Mouse (Mus musculus): ENCODE results near the gene Hipk3. TPM values are rescaled to one million over a fixed set of nuclear protein-coding genes. Genes with fewer than 3 reads are reported as not detected.

Gene Hipk3
- polyA plus RNA-seq, 1 experiment = 66.5 TPM

DNA sequence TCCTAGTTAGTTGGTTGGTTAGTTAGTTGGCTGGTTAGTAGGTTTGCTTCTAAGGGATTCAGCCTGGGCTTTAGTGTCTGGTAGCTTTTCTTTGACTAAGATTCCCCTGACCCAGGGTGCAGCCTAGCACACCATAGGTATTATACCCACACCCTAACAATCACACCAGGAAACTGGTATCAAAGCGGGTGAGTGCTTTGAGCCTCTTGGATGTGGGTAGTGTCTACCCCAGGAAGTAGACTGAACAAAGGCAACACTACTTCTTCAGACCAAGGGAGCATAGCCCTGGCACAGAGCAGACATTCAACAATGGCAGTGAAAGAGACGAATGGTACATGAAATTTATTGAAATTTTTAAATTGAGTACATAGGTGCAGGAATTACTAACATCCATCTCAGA lies 108.3 kb downstream of the Hipk3 start:
- TF ChIP-seq CTCF (IDR thresholded peaks at IDR 0.05; ENCODE audit: borderline replicate concordance, insufficient read depth, low read length) = no peak
- H3K4me3 ChIP-seq (ENCODE audit: insufficient read depth, low read length) = no peak overlapping the region
- H3K27ac ChIP-seq (ENCODE audit: insufficient read depth, low read length) = no peak overlapping the region
- H3K4me1 ChIP-seq (ENCODE audit: control insufficient read depth, insufficient read depth, low read length) = no peaks in the 10 kb centered on the region

DNA sequence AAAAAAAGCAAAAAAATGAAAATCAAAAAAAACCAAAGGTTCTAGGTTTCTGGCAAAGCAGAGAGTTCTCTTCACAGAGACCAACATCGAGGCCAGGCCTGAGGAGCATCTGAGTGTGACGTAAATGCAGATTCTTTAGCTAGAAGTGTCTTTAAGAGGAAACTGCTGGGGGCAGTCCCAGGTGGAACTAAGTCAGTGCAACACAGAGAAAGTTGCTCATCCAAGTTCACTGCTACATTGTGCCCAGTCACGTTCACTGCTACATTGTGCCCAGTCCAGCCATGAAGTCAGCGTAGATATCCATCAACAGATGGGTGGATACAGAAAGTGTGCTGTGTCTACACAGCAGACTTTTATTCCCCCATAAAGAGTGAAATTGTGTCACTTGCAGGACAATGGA lies 110.7 kb downstream of the Hipk3 start:
- TF ChIP-seq POLR2A (IDR thresholded peaks at IDR 0.05; ENCODE audit: low read depth, low read length) (no peak), CTCF (IDR thresholded peaks at IDR 0.05; ENCODE audit: borderline replicate concordance, insufficient read depth, low read length) (no peak)
- no peak overlapping the region for H3K27ac ChIP-seq (ENCODE audit: insufficient read depth, low read length)

DNA sequence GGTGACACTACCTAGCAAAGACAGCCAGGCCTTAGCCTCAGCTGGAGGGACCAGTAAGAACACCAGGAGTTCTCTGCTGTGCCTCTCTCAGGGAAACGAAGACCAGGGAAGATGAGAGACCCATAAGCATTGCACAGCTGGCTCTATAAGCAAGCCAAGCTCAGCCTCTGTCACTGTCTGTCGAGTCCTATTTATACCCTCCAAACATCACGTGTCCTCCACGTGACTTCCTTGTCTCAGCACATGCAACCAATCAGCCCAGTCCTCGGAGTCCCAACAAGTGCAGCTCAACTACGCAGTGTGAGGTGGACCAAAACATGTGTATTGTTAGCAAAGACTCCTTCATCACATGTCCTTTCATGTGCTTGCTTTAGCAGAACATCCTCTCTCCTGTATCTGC lies 111.4 kb downstream of the Hipk3 start:
- no peak overlapping the region for H3K27ac ChIP-seq (ENCODE audit: insufficient read depth, low read length)
- TF ChIP-seq CTCF (IDR thresholded peaks at IDR 0.05; ENCODE audit: borderline replicate concordance, insufficient read depth, low read length) = no peak
- no peak for TF ChIP-seq POLR2A (IDR thresholded peaks at IDR 0.05; ENCODE audit: low read depth, low read length)

More for the DNA sequence above, 110.7 kb downstream of the Hipk3 start:
- Histone ChIP-seq H3K4me3 (ENCODE audit: insufficient read depth, low read length) (no peak overlapping the region), H3K4me1 (ENCODE audit: control insufficient read depth, insufficient read depth, low read length) (no peaks in the 10 kb centered on the region)

DNA sequence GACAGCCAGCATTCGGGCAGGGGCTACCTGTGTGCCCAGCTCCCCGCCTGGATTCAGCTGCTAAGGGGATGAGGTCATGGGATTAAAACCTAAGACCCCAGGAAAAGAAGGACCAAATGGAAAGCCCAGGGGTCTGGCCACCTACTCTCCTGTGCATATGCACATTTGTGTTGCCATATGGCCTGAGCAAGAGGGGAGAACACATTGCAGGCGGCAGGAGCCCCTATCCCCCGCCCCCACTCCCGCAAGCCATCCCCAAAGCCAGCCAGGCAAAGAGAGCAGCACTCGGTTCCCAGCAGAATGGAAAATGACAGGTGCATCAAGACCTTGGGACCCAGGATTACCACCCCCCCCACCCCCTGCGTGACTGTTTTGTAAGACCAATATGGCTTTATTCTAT lies 114.9 kb downstream of the Hipk3 start:
- no peaks in the 10 kb centered on the region for H3K4me1 ChIP-seq (ENCODE audit: control insufficient read depth, insufficient read depth, low read length)
- H3K4me3 ChIP-seq (ENCODE audit: insufficient read depth, low read length) = no peak overlapping the region
- H3K27ac ChIP-seq (ENCODE audit: insufficient read depth, low read length) = no peak overlapping the region
- TF ChIP-seq POLR2A (IDR thresholded peaks at IDR 0.05; ENCODE audit: low read depth, low read length) (no peak), CTCF (IDR thresholded peaks at IDR 0.05; ENCODE audit: borderline replicate concordance, insufficient read depth, low read length) (no peak)

More for the DNA sequence above, 111.4 kb downstream of the Hipk3 start:
- Histone ChIP-seq H3K4me1 (ENCODE audit: control insufficient read depth, insufficient read depth, low read length) (no peaks in the 10 kb centered on the region), H3K4me3 (ENCODE audit: insufficient read depth, low read length) (no peak overlapping the region)

DNA sequence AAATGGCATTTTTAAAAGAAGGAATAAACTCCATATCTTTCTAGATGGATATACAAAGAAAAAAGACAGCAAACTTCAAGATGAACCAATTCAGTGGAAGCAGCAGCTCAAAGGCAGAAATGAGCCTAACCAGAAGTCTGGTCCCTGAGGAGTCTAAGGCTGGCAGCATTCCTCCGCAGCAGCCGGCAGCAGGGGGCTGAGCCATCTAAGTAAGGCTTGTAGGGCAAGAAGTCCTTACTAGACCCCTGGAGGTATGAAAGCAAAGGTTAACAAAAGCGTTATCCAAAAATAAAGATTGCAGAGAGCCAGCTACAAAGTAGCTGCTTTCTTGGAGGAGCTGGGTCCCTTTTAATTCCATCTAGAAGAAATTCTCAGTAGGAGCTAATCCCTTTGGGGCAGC lies 115.5 kb downstream of the Hipk3 start:
- no peak for TF ChIP-seq CTCF (IDR thresholded peaks at IDR 0.05; ENCODE audit: borderline replicate concordance, insufficient read depth, low read length)
- no peak for TF ChIP-seq POLR2A (IDR thresholded peaks at IDR 0.05; ENCODE audit: low read depth, low read length)
- Histone ChIP-seq H3K4me3 (ENCODE audit: insufficient read depth, low read length) (no peak overlapping the region), H3K4me1 (ENCODE audit: control insufficient read depth, insufficient read depth, low read length) (no peaks in the 10 kb centered on the region), H3K27ac (ENCODE audit: insufficient read depth, low read length) (no peak overlapping the region)

DNA sequence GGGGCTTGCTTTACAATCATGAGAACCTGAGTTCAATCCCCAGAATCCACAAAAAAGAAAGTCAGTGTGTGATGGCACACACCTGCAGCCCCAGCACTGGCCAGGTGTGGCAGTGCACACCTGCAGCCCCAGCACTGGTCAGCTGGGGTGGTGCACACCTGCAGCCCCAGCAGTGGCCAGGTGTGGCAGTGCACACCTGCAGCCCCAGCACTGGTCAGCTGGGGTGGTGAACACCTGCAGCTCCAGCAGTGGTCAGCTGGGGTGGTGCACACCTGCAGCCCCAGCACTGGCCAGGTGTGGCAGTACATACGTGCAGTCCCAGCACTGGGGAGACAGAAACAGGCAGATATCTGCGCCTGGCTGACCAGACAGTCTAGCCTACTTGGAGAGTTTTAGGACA lies 116.3 kb downstream of the Hipk3 start:
- no peak overlapping the region for H3K4me3 ChIP-seq (ENCODE audit: insufficient read depth, low read length)
- H3K4me1 ChIP-seq (ENCODE audit: control insufficient read depth, insufficient read depth, low read length) = no peaks in the 10 kb centered on the region
- no peak for TF ChIP-seq CTCF (IDR thresholded peaks at IDR 0.05; ENCODE audit: borderline replicate concordance, insufficient read depth, low read length)
- TF ChIP-seq POLR2A (IDR thresholded peaks at IDR 0.05; ENCODE audit: low read depth, low read length) = no peak

More for the DNA sequence above, 116.3 kb downstream of the Hipk3 start:
- no peak overlapping the region for H3K27ac ChIP-seq (ENCODE audit: insufficient read depth, low read length)

Other genes starting within 250 kb of the Hipk3 start
- not detected in 2 replicates for gene D430041D05Rik, start 83.4 kb downstream of the Hipk3 start, polyA plus RNA-seq (2011; ENCODE audit: insufficient read length, low read depth, missing spikeins)
- gene Cstf3, start 96.1 kb upstream of the Hipk3 start, polyA plus RNA-seq (2011; ENCODE audit: insufficient read length, low read depth, missing spikeins) = 46.7 and 51.1 TPM in 2 replicates
- 22.0 and 29.8 TPM in 2 replicates for gene Tcp11l1, start 217.7 kb upstream of the Hipk3 start, polyA plus RNA-seq (2011; ENCODE audit: insufficient read length, low read depth, missing spikeins)
- gene Pin1rt1, start 221.9 kb upstream of the Hipk3 start, polyA plus RNA-seq (2011; ENCODE audit: insufficient read length, low read depth, missing spikeins) = not detected in 2 replicates
- gene Depdc7, start 248.4 kb upstream of the Hipk3 start, polyA plus RNA-seq (2011; ENCODE audit: insufficient read length, low read depth, missing spikeins) = 2.8 and 3.1 TPM in 2 replicates